Mouse (Mus musculus): ENCODE measurements around the gene Arfgef2. TPM values are rescaled to one million over a fixed set of nuclear protein-coding genes. Genes with fewer than 3 reads are reported as not detected.
A peak's percentile ranks its signal among the peaks of the same experiment; 100 is the strongest.

Arfgef2 gene
- total and polyA plus RNA-seq, 3 experiments: 19.1 to 27.4 (median 24.5) TPM

DNA sequence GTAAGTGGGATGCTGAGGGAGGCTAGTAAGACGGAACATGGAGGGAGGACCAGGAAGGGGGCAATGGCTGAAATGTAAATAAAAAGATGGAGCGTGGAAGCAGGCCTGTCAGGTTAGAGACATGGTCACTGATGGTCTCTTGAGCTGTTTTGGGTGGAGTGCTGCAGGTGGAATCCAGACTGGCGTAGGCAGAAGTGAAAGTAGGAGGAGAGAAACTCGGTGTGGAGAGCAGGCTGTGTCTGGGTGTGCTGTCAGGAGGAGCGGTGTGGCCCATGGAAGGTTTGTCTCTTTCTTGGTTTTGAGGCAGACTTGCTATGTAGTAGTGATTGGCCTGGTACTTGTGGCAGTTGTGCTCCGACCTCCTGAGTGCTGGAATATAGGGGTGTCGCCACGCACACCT lies 14.5 kb downstream of the Arfgef2 start:
- Histone ChIP-seq H3K27me3 (ENCODE audit: control insufficient read depth in 1 of 2, insufficient read depth in 2 of 2, low read length in 2 of 2) (no peaks in the 10 kb centered on the region), H3K36me3 (ENCODE audit: control insufficient read depth in 1 of 2, insufficient read depth in 2 of 2, low read length in 2 of 2) (no peaks in the 10 kb centered on the region), H3K4me3 (ENCODE audit: control insufficient read depth in 1 of 2, insufficient read depth in 1 of 2, low read depth in 2 of 2, low read length in 2 of 2) (no peak overlapping the region), H3K9me3 (replicated peaks; ENCODE audit: insufficient read depth, low read length) (no peaks in the 10 kb centered on the region), H3K79me2 (ENCODE audit: control insufficient read depth, insufficient read depth, low read length, poor library complexity) (peaks cover 21% of the 10 kb centered on the region; the same call in 1 of the 2 replicates), H3K4me1 (ENCODE audit: control insufficient read depth in 1 of 2, insufficient read depth in 2 of 2, low read length in 2 of 2) (peaks cover 0 to 15% of the 10 kb centered on the region in 2 experiments; a peak in 2 of 4 replicates), H3K27ac (ENCODE audit: control insufficient read depth, low read depth, low read length) (no peak overlapping the region), H3K9ac (ENCODE audit: control insufficient read depth, low read depth, low read length, poor library complexity, severe bottlenecking) (no peak overlapping the region)
- no peak for TF ChIP-seq TBP (IDR thresholded peaks at IDR 0.05; ENCODE audit: low read depth, low read length)
- TF ChIP-seq ZC3H11A (IDR thresholded peaks at IDR 0.05; ENCODE audit: low read depth, low read length): no peak
- DNase-seq (ENCODE audit: low read depth, low spot score): no peak

- no peak for DNase-seq (ENCODE audit: low read depth, low spot score)
- Histone ChIP-seq H3K27ac (ENCODE audit: control insufficient read depth, low read depth, low read length) (no peak overlapping the region), H3K9me3 (replicated peaks; ENCODE audit: insufficient read depth, low read length) (no peaks in the 10 kb centered on the region), H3K27me3 (ENCODE audit: control insufficient read depth in 1 of 2, insufficient read depth in 2 of 2, low read length in 2 of 2) (no peaks in the 10 kb centered on the region), H3K9ac (ENCODE audit: control insufficient read depth, low read depth, low read length, poor library complexity, severe bottlenecking) (no peak overlapping the region), H3K79me2 (ENCODE audit: control insufficient read depth, insufficient read depth, low read length, poor library complexity) (peaks cover 21% of the 10 kb centered on the region; the same call in 1 of the 2 replicates), H3K4me1 (ENCODE audit: control insufficient read depth in 1 of 2, insufficient read depth in 2 of 2, low read length in 2 of 2) (peaks cover 0 to 15% of the 10 kb centered on the region in 2 experiments; a peak in 2 of 4 replicates), H3K4me3 (ENCODE audit: control insufficient read depth in 1 of 2, insufficient read depth in 1 of 2, low read depth in 2 of 2, low read length in 2 of 2) (no peak overlapping the region), H3K36me3 (ENCODE audit: control insufficient read depth in 1 of 2, insufficient read depth in 2 of 2, low read length in 2 of 2) (no peaks in the 10 kb centered on the region)
- TF ChIP-seq USF1 (IDR thresholded peaks at IDR 0.05; ENCODE audit: low read depth, low read length) (0 out of 2 replicates have a peak, but pooled peaks have one; percentile 9), POLR2AphosphoS5 (IDR thresholded peaks at IDR 0.05; ENCODE audit: borderline replicate concordance, low read depth, low read length) (no peak)
Observed at GRCm38 (mm10) chr2:166820844-166821243, 15.5 kb downstream of the Arfgef2 start.

GRCm38 (mm10) chr2:166821406-166821805 lies 16.0 kb downstream of the Arfgef2 start:
- Histone ChIP-seq H3K4me1 (ENCODE audit: control insufficient read depth in 1 of 2, insufficient read depth in 2 of 2, low read length in 2 of 2) (peaks cover 0 to 15% of the 10 kb centered on the region in 2 experiments; a peak in 2 of 4 replicates), H3K9me3 (replicated peaks; ENCODE audit: insufficient read depth, low read length) (no peaks in the 10 kb centered on the region), H3K27ac (ENCODE audit: control insufficient read depth, low read depth, low read length) (no peak overlapping the region), H3K79me2 (ENCODE audit: control insufficient read depth, insufficient read depth, low read length, poor library complexity) (peaks cover 21% of the 10 kb centered on the region; the same call in 1 of the 2 replicates), H3K9ac (ENCODE audit: control insufficient read depth, low read depth, low read length, poor library complexity, severe bottlenecking) (no peak overlapping the region), H3K4me3 (ENCODE audit: control insufficient read depth in 1 of 2, insufficient read depth in 1 of 2, low read depth in 2 of 2, low read length in 2 of 2) (no peak overlapping the region), H3K36me3 (ENCODE audit: control insufficient read depth in 1 of 2, insufficient read depth in 2 of 2, low read length in 2 of 2) (no peaks in the 10 kb centered on the region), H3K27me3 (ENCODE audit: control insufficient read depth in 1 of 2, insufficient read depth in 2 of 2, low read length in 2 of 2) (no peaks in the 10 kb centered on the region)
- no peak for DNase-seq (ENCODE audit: low read depth, low spot score)
- TF ChIP-seq E2F4 (IDR thresholded peaks at IDR 0.05; ENCODE audit: borderline replicate concordance, low read depth, low read length) (no peak), USF2 (IDR thresholded peaks at IDR 0.05; ENCODE audit: borderline replicate concordance in 1 of 2, insufficient read depth in 1 of 2, low read depth in 1 of 2, low read length in 2 of 2) (no peak), EP300 (IDR thresholded peaks at IDR 0.05; ENCODE audit: low read depth in 1 of 2, low read length in 2 of 2) (no peak), JUND (IDR thresholded peaks at IDR 0.05; ENCODE audit: low read depth, low read length) (no peak), ZMIZ1 (IDR thresholded peaks at IDR 0.05; ENCODE audit: low read depth, low read length) (no peak), ELF1 (IDR thresholded peaks at IDR 0.05; ENCODE audit: low read depth, low read length) (no peak), NRF1 (IDR thresholded peaks at IDR 0.05; ENCODE audit: insufficient read depth, low read depth, low read length, poor library complexity, severe bottlenecking) (no peak), POLR2A (IDR thresholded peaks at IDR 0.05; ENCODE audit: control insufficient read depth in 1 of 2, insufficient read depth in 1 of 2, low read depth in 1 of 2, low read length in 2 of 2, poor library complexity in 1 of 2) (no peak), TAL1 (IDR thresholded peaks at IDR 0.05; ENCODE audit: low read length) (no peak), MAX (IDR thresholded peaks at IDR 0.05; ENCODE audit: low read length) (no peak), MAFK (IDR thresholded peaks at IDR 0.05; ENCODE audit: borderline replicate concordance, low read depth, low read length) (no peak), MEF2A (IDR thresholded peaks at IDR 0.05; ENCODE audit: extremely low read depth, insufficient replicate concordance, low read depth, low read length, poor library complexity, severe bottlenecking) (no peak), MXI1 (IDR thresholded peaks at IDR 0.05; ENCODE audit: low read depth, low read length) (no peak), BHLHE40 (IDR thresholded peaks at IDR 0.05; ENCODE audit: borderline replicate concordance, low read depth, low read length) (no peak), KAT2A (conservative IDR thresholded peaks at IDR 0.05; ENCODE audit: low read depth, low read length) (no peak)
